Mouse (Mus musculus): ENCODE results near the gene Camsap3. TPM values are rescaled to one million over a fixed set of nuclear protein-coding genes. Genes with fewer than 3 reads are reported as not detected.

Gene Camsap3
- polyA plus RNA-seq, 1 experiment from 2014 or later, result 6.9 TPM

- Histone ChIP-seq H3K4me2 (no peak overlapping the region), H3K9ac (no peak overlapping the region), H3K36me3 (peaks cover 35% of the 10 kb centered on the region)
Measured at GRCm38 (mm10) chr8:3606593-3606992, 19.5 kb downstream of the Camsap3 start.

GRCm38 (mm10) chr8:3607822-3608221 lies 20.7 kb downstream of the Camsap3 start:
- Histone ChIP-seq H3K9ac (no peak overlapping the region), H3K4me3 (no peak overlapping the region), H3K36me3 (peaks cover 47% of the 10 kb centered on the region), H3K9me3 (no peaks in the 10 kb centered on the region), H3K4me1 (no peaks in the 10 kb centered on the region), H3K4me2 (no peak overlapping the region), H3K27me3 (no peaks in the 10 kb centered on the region), H3K27ac (no peak overlapping the region)
- 87% methylated on average over 7 of the region's 7 CpGs for WGBS
- no peak for ATAC-seq (ENCODE audit: borderline replicate concordance, extremely low read depth, low FRiP score, low TSS enrichment)

More at GRCm38 (mm10) chr8:3606593-3606992, 19.5 kb downstream of the Camsap3 start:
- Histone ChIP-seq H3K9me3 (no peaks in the 10 kb centered on the region), H3K27me3 (no peaks in the 10 kb centered on the region), H3K4me1 (no peaks in the 10 kb centered on the region), H3K27ac (no peak overlapping the region), H3K4me3 (no peak overlapping the region)
- 55% methylated on average over 16 of the region's 16 CpGs for WGBS
- ATAC-seq (ENCODE audit: borderline replicate concordance, extremely low read depth, low FRiP score, low TSS enrichment), result no peak

GRCm38 (mm10) chr8:3609046-3609815 lies 22.1 kb downstream of the Camsap3 start:
- Histone ChIP-seq H3K4me3 (no peak overlapping the region), H3K4me2 (no peak overlapping the region), H3K4me1 (no peaks in the 10 kb centered on the region), H3K27me3 (no peaks in the 10 kb centered on the region), H3K9ac (no peak overlapping the region), H3K36me3 (peaks cover 61% of the 10 kb centered on the region), H3K27ac (no peak overlapping the region), H3K9me3 (no peaks in the 10 kb centered on the region)
- ATAC-seq (ENCODE audit: borderline replicate concordance, extremely low read depth, low FRiP score, low TSS enrichment), result no peak
- WGBS, result 74% methylated on average over 12 of the region's 12 CpGs

- Histone ChIP-seq H3K27me3 (no peaks in the 10 kb centered on the region), H3K36me3 (peaks cover 63% of the 10 kb centered on the region), H3K27ac (no peak overlapping the region), H3K4me3 (no peak overlapping the region), H3K4me2 (no peak overlapping the region), H3K9me3 (no peaks in the 10 kb centered on the region), H3K4me1 (no peaks in the 10 kb centered on the region), H3K9ac (no peak overlapping the region)
- 73% methylated on average over 6 of the region's 6 CpGs for WGBS
- ATAC-seq (ENCODE audit: borderline replicate concordance, extremely low read depth, low FRiP score, low TSS enrichment), result no peak
Measured at GRCm38 (mm10) chr8:3609816-3610150, 22.7 kb downstream of the Camsap3 start.

- peak within 1 kb of the TSS; percentile 71 for H3K9ac ChIP-seq
- H3K36me3 ChIP-seq, result peaks cover 10% of the 10 kb centered on the region
- H3K4me3 ChIP-seq, result peak within 1 kb of the TSS; percentile 79
- under 1% methylated on average over 33 of the region's 37 CpGs for WGBS
- peaks cover 17% of the 10 kb centered on the region for H3K4me1 ChIP-seq
- no peaks in the 10 kb centered on the region for H3K27me3 ChIP-seq
- peak; percentile 98 for ATAC-seq (ENCODE audit: borderline replicate concordance, extremely low read depth, low FRiP score, low TSS enrichment)
- peak within 1 kb of the TSS; percentile 68 for H3K4me2 ChIP-seq
- H3K9me3 ChIP-seq, result no peaks in the 10 kb centered on the region
- no peak within 1 kb of the TSS for H3K27ac ChIP-seq
Measured at GRCm38 (mm10) chr8:3621199-3621970, 34.3 kb downstream of the Camsap3 start, which contains the start of the genes Xab2 and Pet100. TSS of gene Xab2 (minus strand) at chr8:3621316. TSS of gene Pet100 (plus strand) at chr8:3621548.

- no peak for ATAC-seq (ENCODE audit: borderline replicate concordance, extremely low read depth, low FRiP score, low TSS enrichment)
- Histone ChIP-seq H3K27me3 (no peaks in the 10 kb centered on the region), H3K27ac (no peak overlapping the region), H3K4me3 (peak overlapping the region; percentile 79), H3K9me3 (no peaks in the 10 kb centered on the region), H3K4me2 (peak overlapping the region; percentile 68), H3K4me1 (peaks cover 17% of the 10 kb centered on the region), H3K36me3 (peaks cover 8% of the 10 kb centered on the region), H3K9ac (peak overlapping the region; percentile 56; the same call in 1 of the 2 replicates)
- 60% methylated on average over 8 of the region's 8 CpGs for WGBS
Measured at GRCm38 (mm10) chr8:3622119-3622518, 35.0 kb downstream of the Camsap3 start.

- Histone ChIP-seq H3K4me3 (no peak within 1 kb of the TSS), H3K27ac (no peak within 1 kb of the TSS), H3K4me2 (no peak within 1 kb of the TSS), H3K4me1 (peaks cover 8% of the 10 kb centered on the region), H3K36me3 (no peaks in the 10 kb centered on the region), H3K9me3 (no peaks in the 10 kb centered on the region), H3K9ac (no peak within 1 kb of the TSS), H3K27me3 (peaks cover 8% of the 10 kb centered on the region; the same call in 1 of the 2 replicates)
- ATAC-seq (ENCODE audit: borderline replicate concordance, extremely low read depth, low FRiP score, low TSS enrichment), result no peak
- WGBS, result 43% methylated on average over 1 of the region's 1 CpGs
Measured at GRCm38 (mm10) chr8:3625445-3625844, 38.4 kb downstream of the Camsap3 start, which contains the start of gene Pcp2. TSS of gene Pcp2 (minus strand) at chr8:3625545.

GRCm38 (mm10) chr8:3626971-3627370 lies 39.9 kb downstream of the Camsap3 start:
- no peak overlapping the region for H3K4me2 ChIP-seq
- WGBS, result 50% methylated on average over 5 of the region's 5 CpGs
- no peak overlapping the region for H3K9ac ChIP-seq
- ATAC-seq (ENCODE audit: borderline replicate concordance, extremely low read depth, low FRiP score, low TSS enrichment), result no peak
- no peak overlapping the region for H3K4me3 ChIP-seq
- H3K27me3 ChIP-seq, result peaks cover 8% of the 10 kb centered on the region; the same call in 1 of the 2 replicates
- H3K9me3 ChIP-seq, result no peaks in the 10 kb centered on the region
- peaks cover 5% of the 10 kb centered on the region for H3K4me1 ChIP-seq
- H3K27ac ChIP-seq, result no peak overlapping the region
- no peaks in the 10 kb centered on the region for H3K36me3 ChIP-seq

- no peaks in the 10 kb centered on the region for H3K36me3 ChIP-seq
- no peaks in the 10 kb centered on the region for H3K9me3 ChIP-seq
- H3K4me2 ChIP-seq, result no peak overlapping the region
- H3K9ac ChIP-seq, result no peak overlapping the region
- no peak overlapping the region for H3K27ac ChIP-seq
- no peak for ATAC-seq (ENCODE audit: borderline replicate concordance, extremely low read depth, low FRiP score, low TSS enrichment)
- WGBS, result 19% methylated on average over 5 of the region's 5 CpGs
- no peak overlapping the region for H3K4me3 ChIP-seq
- peaks cover 8% of the 10 kb centered on the region; the same call in 1 of the 2 replicates for H3K27me3 ChIP-seq
- H3K4me1 ChIP-seq, result no peaks in the 10 kb centered on the region
Measured at GRCm38 (mm10) chr8:3628014-3628413, 40.9 kb downstream of the Camsap3 start.

GRCm38 (mm10) chr8:3630647-3631477 lies 43.8 kb downstream of the Camsap3 start, which contains the start of gene Stxbp2:
TSS of gene Stxbp2 (plus strand) at chr8:3630955.
- Histone ChIP-seq H3K9ac (peak within 1 kb of the TSS; percentile 52), H3K4me2 (peak within 1 kb of the TSS; percentile 75), H3K4me1 (no peaks in the 10 kb centered on the region), H3K27me3 (peaks cover 8% of the 10 kb centered on the region; the same call in 1 of the 2 replicates), H3K36me3 (no peaks in the 10 kb centered on the region), H3K4me3 (peak within 1 kb of the TSS; percentile 63), H3K27ac (no peak within 1 kb of the TSS), H3K9me3 (no peaks in the 10 kb centered on the region)
- WGBS, result 5% methylated on average over 47 of the region's 47 CpGs
- ATAC-seq (ENCODE audit: borderline replicate concordance, extremely low read depth, low FRiP score, low TSS enrichment), result peak; percentile 91

- Histone ChIP-seq H3K4me3 (peak overlapping the region; percentile 63), H3K36me3 (no peaks in the 10 kb centered on the region), H3K27ac (no peak overlapping the region), H3K9me3 (no peaks in the 10 kb centered on the region), H3K4me1 (no peaks in the 10 kb centered on the region), H3K27me3 (peaks cover 8% of the 10 kb centered on the region; the same call in 1 of the 2 replicates), H3K4me2 (peak overlapping the region; percentile 75), H3K9ac (peak overlapping the region; percentile 52)
- WGBS, result 11% methylated on average over 8 of the region's 8 CpGs
- peak; percentile 51 for ATAC-seq (ENCODE audit: borderline replicate concordance, extremely low read depth, low FRiP score, low TSS enrichment)
Measured at GRCm38 (mm10) chr8:3631478-3631875, 44.4 kb downstream of the Camsap3 start.
